Mouse (Mus musculus) lung, embryonic 14.5 days (tissue): Measurements from ENCODE around the gene Celf5. TPM values are rescaled to one million over a fixed set of nuclear protein-coding genes. Genes with fewer than 3 reads are reported as not detected.

ENCODE experiments used
- ATAC-seq: fragments of 200-750 bp; cut with Nextera tagmentation; 2 replicates; pipeline ENCODE4 v1.8.0; 2017; ENCODE audit warnings: mild to moderate bottlenecking, moderate TSS enrichment, moderate library complexity; ENCODE audit not compliant: insufficient read depth
- DNase-seq: peaks from one replicate; pipeline ENCODE4 v3.0.0-alpha.2; 2015
- H3K27ac ChIP-seq: fragments of 300-500 bp; sonication (generic); 2 replicates; pipeline ENCODE4 v1.5.1; 2014; ENCODE audit warnings: low read depth, mild to moderate bottlenecking, moderate library complexity
- H3K27me3 ChIP-seq: fragments of 300-500 bp; sonication (generic); 2 replicates; pipeline ENCODE4 v1.6.1; 2014; ENCODE audit warnings: low read length, control low read depth; ENCODE audit not compliant: insufficient read depth
- H3K36me3 ChIP-seq: fragments of 300-500 bp; sonication (generic); 2 replicates; pipeline ENCODE4 v1.6.1; 2014; ENCODE audit warnings: control low read depth; ENCODE audit not compliant: insufficient read depth
- H3K4me1 ChIP-seq: fragments of 300-500 bp; sonication (generic); 2 replicates; pipeline ENCODE4 v1.6.1; 2014; ENCODE audit warnings: antibody characterized with exemption, control low read depth; ENCODE audit not compliant: insufficient read depth
- H3K4me2 ChIP-seq: fragments of 300-500 bp; sonication (generic); 2 replicates; pipeline ENCODE4 v1.6.1; 2014; ENCODE audit warnings: mild to moderate bottlenecking
- H3K4me3 ChIP-seq: fragments of 300-500 bp; sonication (generic); 2 replicates; pipeline ENCODE4 v1.5.1; 2014; ENCODE audit warnings: low read depth, low read length
- H3K9ac ChIP-seq: fragments of 300-500 bp; sonication (generic); 2 replicates; pipeline ENCODE4 v1.6.1; 2014
- H3K9me3 ChIP-seq: fragments of 300-500 bp; sonication (generic); 2 replicates; pipeline ENCODE4 v1.6.1; 2016; ENCODE audit warnings: low read depth, low read length, control low read depth
- CTCF ChIP-seq: IDR thresholded peaks from 2 replicates; pipeline ENCODE4 v1.5.1; 2016; ENCODE audit warnings: antibody characterized with exemption, low read depth
- WGBS: fragments of 180-500 bp; shearing (Covaris S2); extraction: QIAGEN DNeasy Blood & Tissue Kit; methylation state at CpG from one replicate; pipeline ENCODE4 v1.1.7; 2014; 5-methylcytosine and 5-hydroxymethylcytosine counted together
- polyA plus RNA-seq: library from polyadenylated mRNA; unstranded; fragments of >200 nt; fragmentation: Nextera tagmentation; extraction: Ambion mirVana; gene quantifications from 2 replicates; pipeline ENCODE4 v1.2.1, GENCODE M21; 2014

The Celf5 gene
- 0.09 and 0.30 TPM in 2 replicates for polyA plus RNA-seq

- ATAC-seq: peak; percentile 25; the same call in 1 of the 2 replicates
- H3K9ac ChIP-seq: peak within 1 kb of the TSS; percentile 41; the same call in 1 of the 2 replicates
These were observed at the start of gene Celf5 for GRCm38 (mm10) chr10:81482533-81482889. Celf5 (minus strand) TSS chr10:81482709.

GRCm38 (mm10) chr10:81526779-81527178 lies 44.3 kb upstream of the Celf5 start:
- H3K4me1 ChIP-seq: no peaks in the 10 kb centered on the region
- no peak overlapping the region for H3K27ac ChIP-seq
- TF ChIP-seq CTCF: peak; percentile 97
- peak; percentile 88 for DNase-seq
- no peak overlapping the region for H3K9ac ChIP-seq
- no peaks in the 10 kb centered on the region for H3K27me3 ChIP-seq
- H3K9me3 ChIP-seq: no peaks in the 10 kb centered on the region
- ATAC-seq: no peak; the same call in 1 of the 2 replicates
- 13% methylated on average over 14 of the region's 14 CpGs for WGBS
- H3K36me3 ChIP-seq: peaks cover 30% of the 10 kb centered on the region
- no peak overlapping the region for H3K4me2 ChIP-seq
- no peak overlapping the region for H3K4me3 ChIP-seq

More at GRCm38 (mm10) chr10:81482533-81482889, at the start of gene Celf5:
- peak within 1 kb of the TSS; percentile 39 for H3K4me3 ChIP-seq
- H3K27me3 ChIP-seq: peaks cover 21% of the 10 kb centered on the region
- DNase-seq: peak; percentile 65
- no peaks in the 10 kb centered on the region for H3K4me1 ChIP-seq
- H3K36me3 ChIP-seq: peaks cover 10% of the 10 kb centered on the region
- TF ChIP-seq CTCF: peak; percentile 49; the same call in 1 of the 2 replicates
- H3K9me3 ChIP-seq: no peaks in the 10 kb centered on the region
- no peak within 1 kb of the TSS for H3K27ac ChIP-seq
- 0% methylated on average over 36 of the region's 36 CpGs for WGBS
- peak within 1 kb of the TSS; percentile 76 for H3K4me2 ChIP-seq

DNA sequence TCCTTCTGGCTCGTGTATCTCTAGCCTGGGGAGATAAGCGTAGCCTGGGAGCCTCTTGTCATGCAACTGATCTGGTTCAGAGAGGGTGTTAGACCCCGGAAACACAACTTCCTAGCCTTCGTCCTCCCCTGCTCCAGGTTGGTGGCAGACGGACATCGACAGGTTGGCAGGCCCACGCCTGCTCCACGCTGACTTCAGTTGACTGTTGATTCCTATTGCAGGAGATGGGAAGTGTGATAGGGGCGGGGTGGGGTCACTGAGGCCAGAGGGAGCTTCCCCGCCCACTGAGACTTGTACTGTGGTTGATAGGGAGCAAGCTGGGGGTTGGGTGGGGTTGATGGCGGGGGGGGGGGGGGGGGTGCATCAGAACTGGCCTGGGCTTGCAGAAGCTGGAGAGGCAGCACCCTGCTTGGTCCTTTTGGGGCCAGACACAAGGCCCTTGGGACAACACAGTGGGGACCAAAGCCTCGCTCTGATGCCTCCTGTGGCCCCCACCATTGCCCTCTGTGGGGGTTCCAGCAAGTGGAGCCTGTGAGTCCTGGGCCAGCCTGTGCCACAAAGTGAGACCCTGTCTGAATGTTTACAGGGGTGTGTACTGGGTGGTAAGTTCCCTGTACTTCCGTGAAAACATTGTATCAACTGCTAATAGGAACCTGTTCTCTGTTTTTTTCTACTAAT lies 42.6 kb upstream of the Celf5 start:
- Histone ChIP-seq H3K4me1 (no peaks in the 10 kb centered on the region), H3K27me3 (no peaks in the 10 kb centered on the region), H3K4me3 (no peak overlapping the region), H3K27ac (no peak overlapping the region), H3K4me2 (no peak overlapping the region), H3K9ac (no peak overlapping the region), H3K36me3 (peaks cover 14% of the 10 kb centered on the region), H3K9me3 (no peaks in the 10 kb centered on the region)
- TF ChIP-seq CTCF: no peak
- ATAC-seq (no peak), DNase-seq (no peak)
- 50% methylated on average over 12 of the region's 13 CpGs for WGBS

GRCm38 (mm10) chr10:81524051-81524605 lies 41.6 kb upstream of the Celf5 start, which contains the start of gene Gna15:
Gna15 (minus strand) TSS chr10:81524225.
- Histone ChIP-seq H3K27ac (peak within 1 kb of the TSS; percentile 42; the same call in 1 of the 2 replicates), H3K4me2 (peak within 1 kb of the TSS; percentile 37), H3K4me3 (peak within 1 kb of the TSS; percentile 11; the same call in 1 of the 2 replicates), H3K9me3 (no peaks in the 10 kb centered on the region), H3K36me3 (peaks cover 4% of the 10 kb centered on the region; the same call in 1 of the 2 replicates), H3K27me3 (no peaks in the 10 kb centered on the region), H3K4me1 (no peaks in the 10 kb centered on the region), H3K9ac (peak within 1 kb of the TSS; percentile 47)
- DNase-seq: no peak
- TF ChIP-seq CTCF: no peak
- 0 out of 2 replicates have a peak, but pooled peaks have one; percentile 28 for ATAC-seq
- 17% methylated on average over 9 of the region's 9 CpGs for WGBS

- Histone ChIP-seq H3K9me3 (no peaks in the 10 kb centered on the region), H3K36me3 (no peaks in the 10 kb centered on the region), H3K27me3 (no peaks in the 10 kb centered on the region), H3K4me1 (no peaks in the 10 kb centered on the region), H3K4me2 (peak overlapping the region; percentile 37), H3K4me3 (peak overlapping the region; percentile 11; the same call in 1 of the 2 replicates), H3K9ac (peak overlapping the region; percentile 47), H3K27ac (peak overlapping the region; percentile 42; the same call in 1 of the 2 replicates)
- 12% methylated on average over 19 of the region's 19 CpGs for WGBS
- no peak for ATAC-seq
- no peak for DNase-seq
- no peak for TF ChIP-seq CTCF
These were observed 41.1 kb upstream of the Celf5 start for GRCm38 (mm10) chr10:81523570-81523969.

- no peak overlapping the region for H3K4me3 ChIP-seq
- 74% methylated on average over 6 of the region's 6 CpGs for WGBS
- no peak overlapping the region for H3K27ac ChIP-seq
- DNase-seq: no peak
- TF ChIP-seq CTCF: no peak
- no peak for ATAC-seq
- no peaks in the 10 kb centered on the region for H3K4me1 ChIP-seq
- H3K9me3 ChIP-seq: no peaks in the 10 kb centered on the region
- H3K36me3 ChIP-seq: no peaks in the 10 kb centered on the region
- no peaks in the 10 kb centered on the region for H3K27me3 ChIP-seq
- H3K4me2 ChIP-seq: no peak overlapping the region
- no peak overlapping the region for H3K9ac ChIP-seq
These were observed 40.6 kb upstream of the Celf5 start for GRCm38 (mm10) chr10:81523142-81523541.

GRCm38 (mm10) chr10:81519978-81520365 lies 37.5 kb upstream of the Celf5 start:
- H3K4me3 ChIP-seq: no peak overlapping the region
- no peak overlapping the region for H3K4me2 ChIP-seq
- DNase-seq (no peak), ATAC-seq (no peak)
- no peaks in the 10 kb centered on the region for H3K27me3 ChIP-seq
- H3K36me3 ChIP-seq: no peaks in the 10 kb centered on the region
- WGBS: 64% methylated on average over 3 of the region's 3 CpGs
- H3K4me1 ChIP-seq: no peaks in the 10 kb centered on the region
- H3K27ac ChIP-seq: no peak overlapping the region
- no peak for TF ChIP-seq CTCF
- H3K9me3 ChIP-seq: no peaks in the 10 kb centered on the region
- H3K9ac ChIP-seq: no peak overlapping the region
